Mouse (Mus musculus): ENCODE data around the gene Otof.

Gene Otof

DNA sequence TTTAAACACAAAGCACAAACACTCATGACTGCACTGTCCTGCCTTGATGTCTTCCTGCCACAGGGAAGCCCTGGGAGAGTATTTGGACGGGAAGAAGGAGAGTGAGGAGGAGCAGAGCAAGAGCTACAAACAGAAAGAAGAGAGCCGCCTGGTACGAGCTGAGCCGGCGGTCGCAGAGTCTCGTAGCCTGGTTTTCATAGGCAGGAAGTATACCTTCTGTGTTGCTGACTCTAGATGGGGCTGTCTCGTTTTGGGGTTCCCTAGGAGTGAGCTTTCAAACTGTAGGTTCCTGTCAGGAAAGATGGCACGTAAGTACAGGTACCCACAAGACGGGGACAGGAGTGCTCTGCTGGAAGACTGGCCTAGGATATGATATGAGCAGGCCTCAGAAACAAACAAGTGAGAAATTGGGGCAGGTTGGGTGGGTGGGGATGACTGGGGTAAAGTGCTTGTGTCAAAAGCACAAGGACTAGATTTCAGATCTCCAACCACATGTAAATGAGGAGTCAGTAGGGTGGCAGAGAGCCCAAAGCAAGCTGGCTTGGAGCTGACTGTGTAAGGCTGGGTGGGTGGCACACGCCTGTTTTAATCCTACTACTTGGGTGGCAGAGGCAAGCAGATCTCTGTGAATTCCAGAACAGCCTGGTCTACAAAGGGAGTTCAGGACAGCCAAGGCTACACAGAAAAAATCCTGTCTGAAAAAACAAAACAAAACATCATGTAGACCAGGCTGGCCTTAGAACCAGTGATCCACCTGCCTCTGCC lies 119.9 kb downstream of the Otof start:
- DNase-seq (ENCODE audit: low spot score in 2 of 2), result no peak

- DNase-seq (ENCODE audit: low spot score in 2 of 2), result no peak
These were observed 120.9 kb downstream of the Otof start for GRCm38 (mm10) chr5:30340815-30341214.

Data from right cerebral cortex, postnatal 36 days (tissue).